Mouse (Mus musculus): Measurements from ENCODE around the gene Spata16. TPM values are rescaled to one million over a fixed set of nuclear protein-coding genes. Genes with fewer than 3 reads are reported as not detected.

Spata16 gene
- not detected in 2 replicates for polyA plus RNA-seq (2012; rRNA removed)

GRCm38 (mm10) chr3:26637402-26637801 lies at the start of gene Spata16:
Gene Spata16, plus strand, starts transcription at chr3:26637620.

All from colon, adult 2 months (tissue).